Mouse (Mus musculus) myocyte (in vitro differentiated cells): ENCODE data around the gene Sdk1.

Experiments used
- CEBPB ChIP-seq: IDR thresholded peaks from 2 replicates; pipeline ENCODE4 v1.6.1; 2011; ENCODE audit warnings: mild to moderate bottlenecking, moderate library complexity; ENCODE audit not compliant: poor library complexity, insufficient read depth, severe bottlenecking
- POLR2A ChIP-seq: IDR thresholded peaks from one replicate; pipeline ENCODE4 v1.6.1; 2011; ENCODE audit warnings: low read depth, mild to moderate bottlenecking, control low read depth, moderate library complexity; ENCODE audit not compliant: insufficient read length
- REST ChIP-seq: IDR thresholded peaks from one replicate; pipeline ENCODE4 v1.6.1; 2011; ENCODE audit warnings: mild to moderate bottlenecking, control low read depth, moderate library complexity; ENCODE audit not compliant: insufficient read depth, insufficient read length

- TF ChIP-seq POLR2A (no peak), CEBPB (no peak), REST (no peak)
These were observed 940.6 kb downstream of the Sdk1 start for GRCm38 (mm10) chr5:142181862-142182261.
